Mouse (Mus musculus) erythroid progenitor cell, adult 5-6 weeks (primary cell): ENCODE data around the gene Olfr1246. TPM values are rescaled to one million over a fixed set of nuclear protein-coding genes. Genes with fewer than 3 reads are reported as not detected.
"Not testable (repeated sequence)": the region's sequence is repeated elsewhere in the genome, so short reads cannot be mapped to it uniquely, and the experiment has no call there.

ENCODE experiments used
- ATAC-seq: replicated peaks from 2 replicates; pipeline ENCODE4 v1.8.0; 2016; ENCODE audit warnings: moderate number of reproducible peaks, mild to moderate bottlenecking, moderate TSS enrichment, inconsistent platforms; ENCODE audit not compliant: poor library complexity, low FRiP score, severe bottlenecking
- total RNA-seq, 2 experiments: library from RNA; stranded (forward) in 1 of 2; stranded (reverse) in 1 of 2; fragments of 150-400 nt in 1 of 2; fragments of 186-747, 209-891 nt in 1 of 2; gene quantifications; 2 replicates each; pipeline versions ENCODE4 v1.2.3 to v1.2.4; 2015 to 2017; ENCODE audit warnings: low replicate concordance in 2 of 2

The Olfr1246 gene
- total RNA-seq (2015; ENCODE audit: low replicate concordance) (not detected in 2 replicates), total RNA-seq (2017; ENCODE audit: low replicate concordance) (not detected in 2 replicates)

DNA sequence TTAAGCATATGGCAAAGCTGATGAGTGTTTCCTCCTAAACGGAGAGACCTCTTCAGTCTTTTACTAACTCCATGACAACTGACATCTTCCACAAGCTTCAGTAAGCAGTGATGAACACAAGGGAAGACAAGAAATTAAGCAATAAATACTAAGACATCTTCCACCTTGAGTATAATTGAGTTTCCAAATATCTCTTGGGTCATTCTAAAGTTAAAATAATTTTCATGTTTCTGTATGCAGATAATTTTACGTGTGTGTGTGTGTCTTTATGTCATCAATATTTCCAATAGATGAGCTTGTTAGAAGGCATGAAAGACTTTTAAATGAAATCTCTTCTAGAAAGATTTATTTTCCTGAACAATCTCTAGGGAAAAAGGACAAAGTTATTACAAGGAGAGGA lies at the start of gene Olfr1246:
Gene Olfr1246 (minus strand): TSS at position 101 of the 400 bp plus-strand sequence.
- ATAC-seq, result no peak

GRCm38 (mm10) chr2:89634883-89635282 lies 41.9 kb upstream of the Olfr1246 start, which contains the start of gene Olfr1249:
Olfr1249 (minus strand) TSS chr2:89634983.
- ATAC-seq, result no peak

GRCm38 (mm10) chr2:89618145-89618544 lies 25.2 kb upstream of the Olfr1246 start, which contains the start of gene Olfr1248:
Olfr1248 (minus strand) TSS chr2:89618245.
- ATAC-seq, result not testable (repeated sequence)

- no peak for ATAC-seq
Observed at GRCm38 (mm10) chr2:89614030-89614429, 21.1 kb upstream of the Olfr1246 start, which contains the start of gene Olfr1247. Olfr1247 (minus strand) TSS chr2:89614130.

GRCm38 (mm10) chr2:89578347-89578746 lies 14.6 kb downstream of the Olfr1246 start, which contains the start of gene Olfr1245:
Olfr1245 (minus strand) TSS chr2:89578447.
- no peak for ATAC-seq

DNA sequence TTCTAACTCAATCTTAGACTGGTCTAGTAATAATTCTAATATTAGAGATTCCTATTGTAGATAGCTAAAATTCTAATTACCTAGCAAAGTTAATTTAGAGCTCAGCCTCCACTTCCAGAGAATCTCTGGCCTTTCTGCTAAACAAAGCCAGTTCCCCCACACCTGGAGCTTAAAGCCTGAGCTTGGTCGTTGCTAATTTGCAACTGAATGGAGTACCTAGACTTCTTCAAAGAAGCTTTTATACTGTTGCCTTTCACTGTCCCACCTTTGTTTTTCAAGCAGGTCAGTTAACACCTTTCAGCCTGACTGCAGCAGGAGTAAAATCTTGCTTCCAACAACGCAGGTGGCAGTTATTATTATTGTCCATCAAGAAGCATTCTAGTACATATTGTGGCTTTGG lies 30.3 kb downstream of the Olfr1246 start:
- ATAC-seq, result not testable (repeated sequence)

- no peak for ATAC-seq
Observed at GRCm38 (mm10) chr2:89544516-89544915, 48.4 kb downstream of the Olfr1246 start.

DNA sequence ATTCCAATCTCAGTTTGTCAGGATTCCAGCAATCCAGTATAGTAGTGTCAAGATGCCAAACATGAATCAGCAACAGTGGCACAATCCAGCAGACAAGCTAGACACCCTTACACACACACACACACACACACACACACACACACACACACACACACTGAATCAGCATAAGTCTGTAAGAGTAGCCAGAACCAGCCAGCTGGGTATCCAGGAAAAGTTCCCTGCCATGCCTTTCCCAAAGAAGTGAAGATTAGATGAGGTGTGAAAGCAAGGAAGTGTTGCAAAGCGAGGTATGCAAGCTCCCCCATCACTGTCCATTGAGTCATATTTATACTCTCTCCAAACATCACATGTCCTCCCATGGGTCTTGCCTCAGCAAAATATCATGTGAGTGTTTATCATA lies 53.0 kb downstream of the Olfr1246 start:
- no peak for ATAC-seq

Other genes with a start within 250 kb of the Olfr1246 start
- gene Olfr1234, start 228.3 kb downstream of the Olfr1246 start, total RNA-seq (2015; ENCODE audit: low replicate concordance), result not detected in 2 replicates
- not detected in 2 replicates for gene Olfr1234, start 228.3 kb downstream of the Olfr1246 start, total RNA-seq (2017; ENCODE audit: low replicate concordance)
- gene Olfr1238, start 183.5 kb downstream of the Olfr1246 start, total RNA-seq (2015; ENCODE audit: low replicate concordance), result not detected in 2 replicates
- gene Olfr1238, start 183.5 kb downstream of the Olfr1246 start, total RNA-seq (2017; ENCODE audit: low replicate concordance), result not detected in 2 replicates
- gene Olfr1239, start 172.8 kb downstream of the Olfr1246 start, total RNA-seq (2015; ENCODE audit: low replicate concordance), result not detected in 2 replicates
- gene Olfr1239, start 172.8 kb downstream of the Olfr1246 start, total RNA-seq (2017; ENCODE audit: low replicate concordance), result not detected in 2 replicates
- gene Olfr1240, start 150.2 kb downstream of the Olfr1246 start, total RNA-seq (2015; ENCODE audit: low replicate concordance), result not detected in 2 replicates
- gene Olfr1240, start 150.2 kb downstream of the Olfr1246 start, total RNA-seq (2017; ENCODE audit: low replicate concordance), result not detected in 2 replicates
- not detected in 2 replicates for gene Olfr1241, start 106.0 kb downstream of the Olfr1246 start, total RNA-seq (2015; ENCODE audit: low replicate concordance)
- not detected in 2 replicates for gene Olfr1241, start 106.0 kb downstream of the Olfr1246 start, total RNA-seq (2017; ENCODE audit: low replicate concordance)
- gene Olfr1242, start 94.8 kb downstream of the Olfr1246 start, total RNA-seq (2015; ENCODE audit: low replicate concordance), result not detected in 2 replicates
- gene Olfr1242, start 94.8 kb downstream of the Olfr1246 start, total RNA-seq (2017; ENCODE audit: low replicate concordance), result not detected in 2 replicates
- not detected in 2 replicates for gene Olfr1243, start 61.7 kb downstream of the Olfr1246 start, total RNA-seq (2015; ENCODE audit: low replicate concordance)
- not detected in 2 replicates for gene Olfr1243, start 61.7 kb downstream of the Olfr1246 start, total RNA-seq (2017; ENCODE audit: low replicate concordance)
- not detected in 2 replicates for gene Olfr1245, start 14.7 kb downstream of the Olfr1246 start, total RNA-seq (2015; ENCODE audit: low replicate concordance)
- gene Olfr1245, start 14.7 kb downstream of the Olfr1246 start, total RNA-seq (2017; ENCODE audit: low replicate concordance), result not detected in 2 replicates
- gene Olfr1247, start 21.0 kb upstream of the Olfr1246 start, total RNA-seq (2015; ENCODE audit: low replicate concordance), result not detected in 2 replicates
- not detected in 2 replicates for gene Olfr1247, start 21.0 kb upstream of the Olfr1246 start, total RNA-seq (2017; ENCODE audit: low replicate concordance)
- not detected in 2 replicates for gene Olfr1248, start 25.1 kb upstream of the Olfr1246 start, total RNA-seq (2015; ENCODE audit: low replicate concordance)
- not detected in 2 replicates for gene Olfr1248, start 25.1 kb upstream of the Olfr1246 start, total RNA-seq (2017; ENCODE audit: low replicate concordance)
- not detected in 2 replicates for gene Olfr1249, start 41.8 kb upstream of the Olfr1246 start, total RNA-seq (2015; ENCODE audit: low replicate concordance)
- gene Olfr1249, start 41.8 kb upstream of the Olfr1246 start, total RNA-seq (2017; ENCODE audit: low replicate concordance), result not detected in 2 replicates
- gene Olfr1250, start 68.3 kb upstream of the Olfr1246 start, total RNA-seq (2015; ENCODE audit: low replicate concordance), result not detected in 2 replicates
- not detected in 2 replicates for gene Olfr1250, start 68.3 kb upstream of the Olfr1246 start, total RNA-seq (2017; ENCODE audit: low replicate concordance)
- gene Olfr1251, start 78.8 kb upstream of the Olfr1246 start, total RNA-seq (2015; ENCODE audit: low replicate concordance), result not detected in 2 replicates
- not detected in 2 replicates for gene Olfr1251, start 78.8 kb upstream of the Olfr1246 start, total RNA-seq (2017; ENCODE audit: low replicate concordance)
- not detected in 2 replicates for gene Olfr1252, start 131.9 kb upstream of the Olfr1246 start, total RNA-seq (2015; ENCODE audit: low replicate concordance)
- gene Olfr1252, start 131.9 kb upstream of the Olfr1246 start, total RNA-seq (2017; ENCODE audit: low replicate concordance), result not detected in 2 replicates
- gene Olfr1253, start 163.9 kb upstream of the Olfr1246 start, total RNA-seq (2015; ENCODE audit: low replicate concordance), result not detected in 2 replicates
- not detected in 2 replicates for gene Olfr1253, start 163.9 kb upstream of the Olfr1246 start, total RNA-seq (2017; ENCODE audit: low replicate concordance)
- not detected in 2 replicates for gene Olfr1254, start 200.5 kb upstream of the Olfr1246 start, total RNA-seq (2015; ENCODE audit: low replicate concordance)
- not detected in 2 replicates for gene Olfr1254, start 200.5 kb upstream of the Olfr1246 start, total RNA-seq (2017; ENCODE audit: low replicate concordance)
- not detected in 2 replicates for gene Olfr1255, start 218.9 kb upstream of the Olfr1246 start, total RNA-seq (2015; ENCODE audit: low replicate concordance)
- gene Olfr1255, start 218.9 kb upstream of the Olfr1246 start, total RNA-seq (2017; ENCODE audit: low replicate concordance), result not detected in 2 replicates
- not detected in 2 replicates for gene Olfr1256, start 248.4 kb upstream of the Olfr1246 start, total RNA-seq (2015; ENCODE audit: low replicate concordance)
- not detected in 2 replicates for gene Olfr1256, start 248.4 kb upstream of the Olfr1246 start, total RNA-seq (2017; ENCODE audit: low replicate concordance)